Mouse (Mus musculus): ENCODE results near the gene Usp3.

Gene Usp3

DNA sequence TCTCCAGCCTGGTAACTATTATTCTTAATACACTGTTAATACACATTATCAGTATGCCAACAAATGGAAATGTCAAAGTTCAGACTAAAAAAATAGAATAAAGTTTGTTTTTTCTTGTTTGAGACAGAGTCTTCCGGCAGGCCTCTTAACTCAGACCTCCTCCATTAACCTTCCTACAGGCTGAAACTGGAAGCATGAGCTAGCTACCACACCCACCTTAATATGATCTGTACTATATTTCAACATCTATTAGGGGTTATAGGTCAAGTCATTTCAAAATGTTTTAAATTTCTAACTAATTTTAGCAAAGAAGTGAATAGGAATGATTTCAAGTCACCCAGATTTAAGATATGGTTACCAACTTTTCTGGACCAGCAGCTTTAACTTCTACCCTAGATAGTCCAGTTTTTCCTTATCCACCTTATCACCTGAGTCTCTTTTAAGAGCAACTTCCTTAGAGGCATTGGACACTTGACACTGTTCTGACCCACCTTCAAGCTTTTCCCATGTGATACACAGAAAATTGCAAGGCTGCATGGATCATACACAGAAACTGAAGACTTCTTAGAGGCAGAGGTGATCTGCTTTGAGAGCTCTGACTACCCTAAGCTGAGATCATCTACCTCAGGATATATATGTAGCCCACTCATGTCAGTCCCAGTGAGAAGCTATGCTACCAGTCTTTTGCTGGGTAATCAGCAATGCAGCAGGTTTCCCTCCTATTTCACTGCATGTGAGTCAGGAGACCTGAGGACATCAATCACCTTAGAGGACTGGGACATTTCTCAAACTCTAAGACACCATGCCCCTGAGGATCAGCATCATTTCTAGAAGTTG, 17.7 kb downstream of the Usp3 start:
- in situ Hi-C loops (cut with MboI, MseI), result no loop called here

GRCm38 (mm10) chr9:66571986-66572700, 20.8 kb downstream of the Usp3 start:
- in situ Hi-C loops (cut with MboI, MseI), result loop anchor here (5.0 kb wide), 1 partner anchor 35 kb away; no protein-coding TSS in a partner anchor

DNA sequence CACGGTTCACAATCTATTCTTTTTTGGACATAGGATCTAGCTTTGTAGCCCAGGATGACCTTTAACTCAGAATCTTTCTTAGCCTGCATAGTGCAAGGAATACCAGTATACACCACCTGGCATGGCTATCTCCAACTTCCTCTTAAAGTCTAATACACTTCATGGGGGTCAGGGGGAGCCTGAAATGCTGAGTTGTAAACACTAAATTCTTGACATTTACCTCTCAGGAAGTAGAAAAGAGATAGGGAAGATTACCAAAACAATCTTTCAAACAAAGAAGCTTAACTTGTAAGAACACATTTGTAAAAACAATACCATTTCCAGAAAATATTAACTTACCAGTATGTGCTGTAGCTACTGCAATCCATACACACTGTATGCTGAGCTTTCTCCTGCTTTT, 30.7 kb downstream of the Usp3 start:
- in situ Hi-C loops (cut with MboI, MseI), result no loop called here

GRCm38 (mm10) chr9:66561496-66561895, 31.4 kb downstream of the Usp3 start:
- in situ Hi-C loops (cut with MboI, MseI), result no loop called here

GRCm38 (mm10) chr9:66560728-66561127, 32.2 kb downstream of the Usp3 start:
- in situ Hi-C loops (cut with MboI, MseI), result no loop called here

- in situ Hi-C loops (cut with MboI, MseI), result no loop called here
Observed at GRCm38 (mm10) chr9:66560295-66560694, 32.6 kb downstream of the Usp3 start.

DNA sequence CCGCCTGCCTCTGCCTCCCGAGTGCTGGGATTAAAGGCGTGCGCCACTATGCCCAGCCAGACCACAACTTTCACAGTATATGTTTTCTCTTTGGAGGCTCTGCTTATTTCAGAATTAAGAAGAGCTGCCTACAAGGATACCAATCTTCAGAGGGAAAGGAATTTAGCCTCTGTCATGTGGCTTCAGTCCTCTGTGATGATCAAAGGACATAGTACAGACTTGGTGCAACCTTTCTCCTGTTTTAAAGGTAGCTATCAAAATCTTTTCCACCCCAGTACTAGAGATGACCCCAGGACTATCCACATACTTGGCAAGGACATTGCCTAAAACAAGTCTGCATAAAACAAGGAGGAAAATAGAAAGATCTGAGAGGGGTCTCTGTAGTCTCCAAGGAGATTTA, 34.0 kb downstream of the Usp3 start:
- in situ Hi-C loops (cut with MboI, MseI), result no loop called here

- in situ Hi-C loops (cut with MboI, MseI), result no loop called here
Observed at GRCm38 (mm10) chr9:66542785-66543184, 50.2 kb downstream of the Usp3 start.

- in situ Hi-C loops (cut with MboI, MseI), result no loop called here
Observed at GRCm38 (mm10) chr9:66521595-66521994, 71.3 kb downstream of the Usp3 start.

- in situ Hi-C loops (cut with MboI, MseI), result no loop called here
Observed at GRCm38 (mm10) chr9:66520299-66520698, 72.6 kb downstream of the Usp3 start.

GRCm38 (mm10) chr9:66518901-66519300, 74.0 kb downstream of the Usp3 start:
- in situ Hi-C loops (cut with MboI, MseI), result loop anchor here (10.0 kb wide), 1 partner anchor 276 kb away; the partner anchor contains the start of genes Aph1b and Gm10647

- in situ Hi-C loops (cut with MboI, MseI), result loop anchor here (10.0 kb wide), 1 partner anchor 277 kb away; the partner anchor contains the start of genes Aph1b and Gm10647
Observed at GRCm38 (mm10) chr9:66518251-66518650, 74.7 kb downstream of the Usp3 start.

DNA sequence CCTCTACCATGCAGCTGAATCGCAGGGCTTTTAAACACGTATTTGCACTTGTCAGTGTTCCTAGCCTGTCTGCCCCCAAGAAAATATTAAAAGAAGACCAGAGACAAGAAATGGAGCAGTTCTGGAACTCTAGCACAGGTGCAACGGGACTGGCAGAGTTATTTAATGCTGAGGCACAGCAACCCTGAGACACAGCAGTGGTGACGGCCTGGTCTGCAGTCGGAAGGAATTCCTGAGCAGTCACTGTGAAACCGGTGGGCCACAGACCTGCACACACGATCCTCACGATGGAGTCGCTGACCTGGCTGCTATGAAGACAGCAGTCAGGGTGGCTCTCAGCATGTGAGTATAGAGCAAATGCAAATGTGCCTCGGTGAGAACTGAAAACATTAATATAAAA, 75.2 kb downstream of the Usp3 start:
- in situ Hi-C loops (cut with MboI, MseI), result loop anchor here (10.0 kb wide), 1 partner anchor 277 kb away; the partner anchor contains the start of genes Aph1b and Gm10647

GRCm38 (mm10) chr9:66516296-66516940, 76.5 kb downstream of the Usp3 start:
- in situ Hi-C loops (cut with MboI, MseI), result loop anchor here (10.0 kb wide), 1 partner anchor 278 kb away; the partner anchor contains the start of genes Aph1b and Gm10647

- in situ Hi-C loops (cut with MboI, MseI), result loop anchor here (10.0 kb wide), 1 partner anchor 279 kb away; the partner anchor contains the start of genes Aph1b and Gm10647
Observed at GRCm38 (mm10) chr9:66515680-66516210, 77.2 kb downstream of the Usp3 start.

DNA sequence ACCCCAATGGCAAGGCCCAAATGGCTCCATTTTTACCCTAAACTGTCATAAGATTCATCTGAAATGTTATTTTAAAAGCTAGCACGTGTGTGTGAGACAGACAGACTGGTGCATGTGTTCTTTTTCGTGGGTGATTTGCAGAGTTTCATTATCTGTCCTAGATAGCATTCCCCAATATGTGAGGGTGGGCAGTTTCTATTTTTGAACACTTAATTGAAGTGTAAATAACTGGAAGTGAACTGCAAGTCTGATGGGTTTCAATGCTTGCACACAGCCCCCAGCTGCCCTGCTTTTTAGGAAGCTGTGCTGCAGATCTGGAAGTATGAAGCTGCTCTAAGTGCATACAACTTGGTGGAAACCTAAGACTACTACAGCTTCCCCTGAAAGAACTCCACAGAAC, 77.8 kb downstream of the Usp3 start:
- in situ Hi-C loops (cut with MboI, MseI), result loop anchor here (10.0 kb wide), 1 partner anchor 280 kb away; the partner anchor contains the start of genes Aph1b and Gm10647

- in situ Hi-C loops (cut with MboI, MseI), result loop anchor here (5.0 to 10.0 kb wide), 2 partner anchors 98 to 280 kb away; partner anchors contain the start of genes Aph1b and Gm10647
Observed at GRCm38 (mm10) chr9:66514256-66514770, 78.6 kb downstream of the Usp3 start, which contains the start of gene Fbxl22. Gene Fbxl22 (minus strand): TSS chr9:66514593.

DNA sequence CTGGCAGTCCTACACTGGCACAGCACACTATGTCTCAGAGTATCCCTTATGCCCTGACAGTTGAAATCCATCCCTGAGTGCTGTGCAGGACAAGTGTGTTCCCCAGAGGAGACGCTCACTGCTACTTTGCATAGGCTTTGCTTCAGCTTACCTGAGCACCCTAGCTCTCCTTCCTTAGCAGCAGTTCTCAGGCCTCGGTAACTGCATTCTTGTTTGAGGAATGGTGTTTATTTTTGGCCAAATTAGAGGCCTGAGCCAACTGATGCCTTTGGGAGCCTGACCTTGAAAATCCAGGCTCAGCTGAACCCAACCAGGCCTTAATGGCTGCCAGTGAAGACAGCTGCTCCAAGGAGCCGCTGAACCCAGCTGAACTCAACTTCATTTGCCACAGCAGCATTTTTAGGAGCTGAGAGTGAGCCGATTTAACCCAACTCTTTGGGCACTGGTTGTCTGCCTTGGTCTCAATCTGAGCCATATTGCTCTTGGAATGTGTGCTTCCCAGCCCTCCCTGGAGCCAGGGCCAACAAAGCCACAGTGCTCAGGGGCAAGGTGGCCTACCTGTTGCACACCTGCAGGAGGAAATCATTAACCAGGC, 79.2 kb downstream of the Usp3 start:
- in situ Hi-C loops (cut with MboI, MseI), result loop anchor here (5.0 to 10.0 kb wide), 2 partner anchors 99 to 281 kb away; partner anchors contain the start of genes Aph1b and Gm10647

DNA sequence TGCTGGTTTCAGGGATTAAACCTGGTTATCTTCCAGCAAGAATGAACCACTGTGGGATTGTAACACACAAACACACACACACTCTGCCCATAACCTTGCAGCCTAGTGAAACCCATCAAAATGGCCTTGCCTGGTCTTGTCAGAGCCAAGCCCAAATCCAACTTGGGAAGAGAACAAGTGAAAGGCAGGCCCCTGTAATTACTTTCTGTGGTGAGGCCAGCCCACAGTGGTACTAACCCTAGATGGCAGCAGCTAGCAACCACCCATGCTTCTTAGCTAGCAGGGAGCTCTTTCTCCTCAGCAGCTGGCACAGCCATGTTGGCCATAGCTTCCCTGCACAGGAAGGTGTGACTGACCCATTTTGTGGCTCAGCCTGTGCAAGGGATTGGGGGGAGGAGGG, 79.8 kb downstream of the Usp3 start:
- in situ Hi-C loops (cut with MboI, MseI), result loop anchor here (5.0 to 10.0 kb wide), 2 partner anchors 99 to 282 kb away; partner anchors contain the start of genes Aph1b and Gm10647

DNA sequence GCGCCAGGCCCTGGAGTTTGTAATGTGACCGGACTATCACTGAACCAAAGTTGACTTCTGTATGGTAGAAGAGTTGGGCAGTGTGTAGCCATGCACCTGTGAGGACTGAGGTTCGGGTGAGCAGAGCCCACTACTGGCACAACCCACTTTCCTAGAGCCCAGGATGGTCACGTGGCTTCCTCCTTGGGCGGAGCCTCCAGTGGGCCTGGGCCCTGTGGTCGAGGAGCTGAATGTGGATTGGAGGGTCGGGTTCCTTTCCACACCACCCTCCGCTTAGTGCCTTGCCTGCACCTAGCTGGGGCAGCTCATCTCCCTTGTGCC, 80.6 kb downstream of the Usp3 start:
- in situ Hi-C loops (cut with MboI, MseI), result loop anchor here (5.0 to 10.0 kb wide), 2 partner anchors 100 to 282 kb away; partner anchors contain the start of genes Aph1b and Gm10647

Data from regulatory T cell (primary cell).